Mouse (Mus musculus) neutrophil, adult 65 days (primary cell): Measurements from ENCODE around the gene Kcnab1. TPM values are rescaled to one million over a fixed set of nuclear protein-coding genes. Genes with fewer than 3 reads are reported as not detected.

Experiments used
- total RNA-seq: library from RNA; stranded (reverse); gene quantifications from 2 replicates; pipeline ENCODE4 v1.2.4, GENCODE M21; 2023

Gene Kcnab1
- total RNA-seq, result not detected in 2 replicates

DNA sequence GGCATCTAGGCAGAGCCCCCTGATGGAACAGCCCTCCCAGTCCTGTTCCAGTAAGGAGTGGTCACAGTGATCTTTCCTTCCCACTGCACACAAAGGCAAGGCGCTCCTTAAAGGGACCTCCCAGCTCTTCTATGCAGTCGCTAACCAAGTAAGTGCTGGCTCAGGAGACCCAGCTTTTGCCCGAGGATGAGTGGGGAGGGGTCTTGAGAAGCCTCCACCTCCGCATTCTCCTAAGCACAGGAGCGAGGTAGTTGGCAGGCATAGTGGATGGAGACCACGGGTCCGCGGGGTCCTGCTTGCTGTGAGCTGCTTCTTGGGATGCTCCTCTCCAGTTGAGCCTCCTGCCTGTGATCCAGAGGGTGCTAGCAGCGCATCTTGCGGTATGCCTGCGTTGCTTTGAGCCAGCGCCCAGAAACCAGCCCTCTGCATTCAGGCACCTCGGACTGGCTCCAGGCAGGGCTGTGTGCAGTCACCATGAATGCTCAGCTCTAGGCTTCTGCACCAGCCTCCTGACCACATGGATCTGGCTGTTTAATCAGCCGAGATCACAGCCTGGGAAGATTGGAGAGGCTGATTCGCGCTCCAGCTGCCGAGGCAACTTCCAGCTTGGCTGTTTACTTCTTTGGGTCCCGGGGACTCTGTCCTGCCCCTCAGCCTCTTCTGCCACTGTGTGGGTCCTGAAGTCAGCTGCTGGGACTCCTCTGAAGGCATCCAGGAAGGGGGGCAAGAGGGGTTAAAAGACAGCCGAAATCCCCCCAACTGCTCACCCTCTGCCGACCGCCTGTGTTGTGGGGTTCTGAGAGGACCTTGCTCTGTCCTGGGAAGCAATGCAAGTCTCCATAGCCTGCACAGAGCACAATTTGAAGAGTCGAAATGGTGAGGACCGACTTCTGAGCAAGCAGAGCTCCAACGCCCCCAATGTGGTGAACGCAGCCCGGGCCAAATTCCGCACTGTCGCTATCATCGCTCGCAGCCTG is at the start of gene Kcnab1:
TSS of gene Kcnab1 (plus strand) at position 440 of the 977 bp plus-strand sequence.

DNA sequence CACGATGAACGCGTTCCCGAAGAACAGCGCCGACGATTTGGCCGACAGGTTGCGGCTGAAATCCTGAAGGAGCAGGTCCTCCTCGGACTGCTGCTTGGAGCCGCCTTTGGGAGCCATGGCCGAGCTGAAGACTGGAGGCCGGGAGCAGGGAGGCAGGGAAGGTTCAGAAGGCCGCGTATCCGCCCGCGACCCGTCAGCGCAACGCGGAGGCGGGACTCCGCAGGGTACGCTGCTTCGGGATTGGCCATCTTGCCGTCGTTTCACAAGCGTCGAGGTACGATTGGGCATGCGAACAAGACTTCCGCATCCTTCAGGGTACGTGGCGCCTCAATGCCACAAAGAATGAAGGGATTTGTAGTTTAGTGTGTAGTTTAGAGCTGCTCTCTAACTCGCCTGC is 283.2 kb downstream of the Kcnab1 start, which contains the start of gene Ssr3:
TSS of gene Ssr3 (minus strand) at position 203 of the 397 bp plus-strand sequence.

